Mouse (Mus musculus) CH12.LX (cell line): ENCODE data around the gene Tmem63b. TPM values are rescaled to one million over a fixed set of nuclear protein-coding genes. Genes with fewer than 3 reads are reported as not detected.

Experiments
- DNase-seq: peaks from one replicate; pipeline ENCODE4 v3.0.0-alpha.2; 2013; ENCODE audit errors: extremely low read depth
- H3K27ac ChIP-seq: 2 replicates; pipeline ENCODE4 v1.5.1; 2012; ENCODE audit warnings: low read depth, mild to moderate bottlenecking, control low read depth, moderate library complexity; ENCODE audit not compliant: insufficient read depth
- H3K27me3 ChIP-seq: replicated peaks from 2 replicates; pipeline ENCODE3; 2012; ENCODE audit warnings: inconsistent platforms
- H3K36me3 ChIP-seq, 2 experiments: replicated peaks in 1 of 2; 2 replicates each; pipeline versions ENCODE3 to v1.6.1; 2012; ENCODE audit warnings: inconsistent platforms in 1 of 2, low read length in 1 of 2, mild to moderate bottlenecking in 1 of 2, mixed read lengths in 1 of 2, moderate library complexity in 1 of 2; ENCODE audit not compliant: control insufficient read depth in 1 of 2, insufficient read depth in 1 of 2
- H3K4me1 ChIP-seq, 2 experiments: 2 replicates each; pipeline ENCODE4 v1.6.1; 2012; ENCODE audit warnings: inconsistent platforms in 1 of 2, moderate library complexity in 1 of 2; ENCODE audit not compliant: insufficient read depth in 2 of 2, control insufficient read depth in 1 of 2
- H3K4me2 ChIP-seq: 2 replicates; pipeline ENCODE4 v1.6.1; 2012; ENCODE audit warnings: low read depth, mild to moderate bottlenecking, control low read depth; ENCODE audit not compliant: poor library complexity, insufficient read depth, severe bottlenecking
- H3K4me3 ChIP-seq, 3 experiments: fragments of 150-350 bp in 1 of 3; sonication (generic) in 1 of 3; replicated peaks in 1 of 3; 2 replicates each; pipeline versions ENCODE3 to v1.5.1; 2011 to 2012; ENCODE audit warnings: low read depth in 2 of 3, low read length in 2 of 3, mild to moderate bottlenecking in 2 of 3, moderate library complexity in 2 of 3, control low read depth in 1 of 3, improper control_type of control experiment in 1 of 3, inconsistent platforms in 1 of 3, mixed read lengths in 1 of 3; ENCODE audit not compliant: poor library complexity in 1 of 3
- H3K79me2 ChIP-seq: replicated peaks from 2 replicates; pipeline ENCODE4 v1.6.1; 2012; ENCODE audit warnings: mild to moderate bottlenecking, moderate library complexity; ENCODE audit not compliant: control insufficient read depth, poor library complexity, insufficient read depth, severe bottlenecking; ENCODE audit errors: extremely low read depth
- H3K9ac ChIP-seq: 2 replicates; pipeline ENCODE4 v1.6.1; 2012; ENCODE audit warnings: low read depth, mild to moderate bottlenecking, control low read depth, moderate library complexity; ENCODE audit not compliant: insufficient read depth
- H3K9me3 ChIP-seq: replicated peaks from 2 replicates; pipeline ENCODE3; 2012; ENCODE audit warnings: low read length, inconsistent platforms, mixed read lengths
- BHLHE40 ChIP-seq: IDR thresholded peaks from 2 replicates; pipeline ENCODE4 v1.6.1; 2011; ENCODE audit warnings: mild to moderate bottlenecking, low read depth, low read length, improper control_type of control experiment
- CHD1 ChIP-seq: IDR thresholded peaks from 2 replicates; pipeline ENCODE4 v1.6.1; 2012; ENCODE audit warnings: low read depth, low read length, improper control_type of control experiment, inconsistent platforms
- E2F4 ChIP-seq: IDR thresholded peaks from 2 replicates; pipeline ENCODE4 v1.6.1; 2011; ENCODE audit warnings: low read depth, low read length, improper control_type of control experiment; ENCODE audit not compliant: insufficient replicate concordance
- HCFC1 ChIP-seq: IDR thresholded peaks from 2 replicates; pipeline ENCODE4 v1.6.1; 2012; ENCODE audit warnings: low read depth, mild to moderate bottlenecking, inconsistent platforms, low read length, improper control_type of control experiment
- MAX ChIP-seq: IDR thresholded peaks from 2 replicates; pipeline ENCODE4 v1.6.1; 2011; ENCODE audit warnings: low read length, improper control_type of control experiment
- PAX5 ChIP-seq: IDR thresholded peaks from 2 replicates; pipeline ENCODE4 v1.6.1; 2012; ENCODE audit warnings: low read length, inconsistent platforms, mixed read lengths
- POLR2AphosphoS2 ChIP-seq: IDR thresholded peaks from 2 replicates; pipeline ENCODE4 v1.6.1; 2011; ENCODE audit warnings: low read depth, low read length, improper control_type of control experiment
- RAD21 ChIP-seq: IDR thresholded peaks from 2 replicates; pipeline ENCODE4 v1.6.1; 2011; ENCODE audit warnings: low read depth, mild to moderate bottlenecking, low read length, improper control_type of control experiment, moderate library complexity
- RCOR1 ChIP-seq: conservative IDR thresholded peaks from 2 replicates; pipeline ENCODE4 v1.6.1; 2012; ENCODE audit warnings: low read depth, mild to moderate bottlenecking, inconsistent platforms, low read length, improper control_type of control experiment
- SMC3 ChIP-seq: IDR thresholded peaks from 2 replicates; pipeline ENCODE4 v1.6.1; 2011; ENCODE audit warnings: low read depth, low read length, improper control_type of control experiment
- UBTF ChIP-seq: IDR thresholded peaks from 2 replicates; pipeline ENCODE4 v1.6.1; 2012; ENCODE audit warnings: low read depth, mild to moderate bottlenecking, inconsistent platforms, low read length, improper control_type of control experiment, moderate library complexity
- ZC3H11A ChIP-seq: IDR thresholded peaks from 2 replicates; pipeline ENCODE4 v1.6.1; 2012; ENCODE audit warnings: low read depth, mild to moderate bottlenecking, inconsistent platforms, low read length, improper control_type of control experiment
- ZKSCAN1 ChIP-seq: IDR thresholded peaks from 2 replicates; pipeline ENCODE4 v1.6.1; 2012; ENCODE audit warnings: low read depth, inconsistent platforms, low read length, improper control_type of control experiment, borderline replicate concordance
- dilution Hi-C: fragments of 300-500 bp; cut with MboI; formaldehyde crosslinking; loops from 2 replicates; pipeline ENCODE4 v1.14.3; 2020; ENCODE audit warnings: low sequenced_read_pairs; ENCODE audit not compliant: extremely low pct_unique_long_range_greater_than_20kb, extremely low pct_ligation_motif_present
- in situ Hi-C: fragments of 300-500 bp; cut with MboI; formaldehyde crosslinking; loops from 3 replicates; pipeline ENCODE4 v1.14.3; 2019; ENCODE audit warnings: low sequenced_read_pairs, low pct_ligation_motif_present, low pct_unique_long_range_greater_than_20kb, mixed read lengths
- polyA plus RNA-seq: library from polyadenylated mRNA; unstranded; fragments of >175 nt; gene quantifications from 2 replicates; pipeline ENCODE4 v1.2.1, GENCODE M21; 2012; ENCODE audit warnings: low read depth; ENCODE audit not compliant: insufficient read length
- total RNA-seq, 2 experiments: library from RNA; depleted of rRNA; stranded (reverse); fragments of 300-350 nt in 1 of 2; fragments of >200 nt in 1 of 2; gene quantifications; 2 replicates each; pipeline ENCODE4 v1.2.3; 2012 to 2014

Tmem63b gene
- total and polyA plus RNA-seq, 3 experiments, result 3.5 to 10.3 (median 6.3) TPM

GRCm38 (mm10) chr17:45726249-45726648, 39.5 kb upstream of the Tmem63b start:
- Histone ChIP-seq H3K27me3 (peaks cover 52% of the 10 kb centered on the region), H3K79me2 (no peaks in the 10 kb centered on the region), H3K9me3 (no peaks in the 10 kb centered on the region), H3K4me3 (no peak overlapping the region), H3K9ac (no peak overlapping the region), H3K4me1 (peaks cover 0 to 11% of the 10 kb centered on the region in 2 experiments; a peak in 2 of 4 replicates), H3K4me2 (no peak overlapping the region), H3K27ac (no peak overlapping the region), H3K36me3 (no peaks in the 10 kb centered on the region)
- dilution Hi-C loops, result no loop called here
- TF ChIP-seq E2F4 (no peak), BHLHE40 (peak; percentile 80), HCFC1 (no peak), MAX (peak; percentile 18; the same call in 1 of the 2 replicates), UBTF (no peak)
- no peak for DNase-seq
- in situ Hi-C loops, result no loop called here

DNA sequence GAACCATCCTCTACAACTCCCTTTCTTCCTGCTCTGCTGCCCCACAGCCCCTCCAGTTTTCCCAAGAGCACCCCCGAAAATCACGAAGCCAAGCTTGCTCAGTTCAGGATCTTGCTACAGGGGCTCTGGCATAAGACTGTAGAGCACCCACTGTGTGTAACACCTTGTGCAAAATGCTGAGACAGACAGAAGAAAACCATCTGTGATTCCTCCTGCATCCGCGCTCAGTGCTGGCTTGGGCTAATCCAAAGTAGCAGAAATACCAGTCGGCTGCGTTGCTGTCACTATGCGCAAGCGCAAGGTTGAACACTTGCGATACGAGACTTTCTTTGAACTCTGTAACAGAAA, 37.8 kb upstream of the Tmem63b start:
- H3K9ac ChIP-seq, result no peak overlapping the region
- H3K4me3 ChIP-seq, result no peak overlapping the region
- no peaks in the 10 kb centered on the region for H3K36me3 ChIP-seq
- no peak overlapping the region for H3K27ac ChIP-seq
- H3K4me2 ChIP-seq, result no peak overlapping the region
- H3K9me3 ChIP-seq, result peaks cover 3% of the 10 kb centered on the region
- no peak for TF ChIP-seq PAX5
- TF ChIP-seq RCOR1, result no peak
- TF ChIP-seq ZKSCAN1, result no peak
- TF ChIP-seq POLR2AphosphoS2, result no peak
- no peak for TF ChIP-seq ZC3H11A
- TF ChIP-seq RAD21, result no peak
- no peak for TF ChIP-seq SMC3
- no peak for TF ChIP-seq CHD1
- TF ChIP-seq, all 38 proteins: peak for 0
- dilution Hi-C loops (no loop called here), in situ Hi-C loops (no loop called here)
- DNase-seq, result no peak
- peaks cover 52% of the 10 kb centered on the region for H3K27me3 ChIP-seq
- peaks cover 0 to 11% of the 10 kb centered on the region in 2 experiments; a peak in 2 of 4 replicates for H3K4me1 ChIP-seq
- no peaks in the 10 kb centered on the region for H3K79me2 ChIP-seq
